Mouse (Mus musculus): ENCODE measurements around the gene Kcnt2. TPM values are rescaled to one million over a fixed set of nuclear protein-coding genes. Genes with fewer than 3 reads are reported as not detected.

The Kcnt2 gene
- total RNA-seq (2023): not detected

GRCm38 (mm10) chr1:140245876-140246597 lies at the start of gene Kcnt2:
Gene Kcnt2, plus strand, starts transcription at chr1:140246158.

Other genes starting within 250 kb of the Kcnt2 start
- gene Cfh, start 62.4 kb upstream of the Kcnt2 start, total RNA-seq (2023): not detected

Measured in CD8-positive naive resting alpha-beta T cell, adult 57 days (primary cell).